Mouse (Mus musculus) hindbrain, embryonic 12.5 days (tissue): ENCODE data around the gene Plxnc1. TPM values are rescaled to one million over a fixed set of nuclear protein-coding genes. Genes with fewer than 3 reads are reported as not detected.

ENCODE experiments used
- ATAC-seq: fragments of 200-750 bp; cut with Nextera tagmentation; 2 replicates; pipeline ENCODE4 v1.8.0; 2017; ENCODE audit warnings: moderate TSS enrichment; ENCODE audit not compliant: low FRiP score
- H3K27ac ChIP-seq: fragments of 300-500 bp; sonication (generic); 2 replicates; pipeline ENCODE4 v1.5.1; 2016; ENCODE audit warnings: mild to moderate bottlenecking
- H3K27me3 ChIP-seq: fragments of 300-500 bp; sonication (generic); 2 replicates; pipeline ENCODE4 v1.6.1; 2016; ENCODE audit warnings: mild to moderate bottlenecking
- H3K36me3 ChIP-seq: fragments of 300-500 bp; sonication (generic); 2 replicates; pipeline ENCODE4 v1.6.1; 2016; ENCODE audit warnings: mild to moderate bottlenecking
- H3K4me1 ChIP-seq: fragments of 300-500 bp; sonication (generic); 2 replicates; pipeline ENCODE4 v1.6.1; 2016
- H3K4me2 ChIP-seq: fragments of 300-500 bp; sonication (generic); replicated peaks from 2 replicates; pipeline ENCODE4 v1.6.1; 2016; ENCODE audit warnings: mild to moderate bottlenecking
- H3K4me3 ChIP-seq: fragments of 300-500 bp; sonication (generic); 2 replicates; pipeline ENCODE4 v1.5.1; 2016; ENCODE audit warnings: mild to moderate bottlenecking
- H3K9ac ChIP-seq: fragments of 300-500 bp; sonication (generic); 2 replicates; pipeline ENCODE4 v1.6.1; 2016; ENCODE audit warnings: mild to moderate bottlenecking, moderate library complexity
- H3K9me3 ChIP-seq: fragments of 300-500 bp; sonication (generic); replicated peaks from 2 replicates; pipeline ENCODE4 v1.6.1; 2016; ENCODE audit warnings: mild to moderate bottlenecking
- WGBS: fragments of 180-500 bp; shearing (Covaris S2); methylation state at CpG from one replicate; pipeline ENCODE4 v1.1.7; 2016; 5-methylcytosine and 5-hydroxymethylcytosine counted together
- polyA plus RNA-seq: library from polyadenylated mRNA; unstranded; fragments of >200 nt; fragmentation: Nextera tagmentation; extraction: Ambion mirVana; gene quantifications from 2 replicates; pipeline ENCODE4 v1.2.1, GENCODE M21; 2016

The Plxnc1 gene
- polyA plus RNA-seq, 1 experiment from 2014 or later, result 6.4 TPM

GRCm38 (mm10) chr10:94974345-94975098 lies 29.9 kb upstream of the Plxnc1 start:
- peaks cover 7% of the 10 kb centered on the region for H3K4me1 ChIP-seq
- H3K4me2 ChIP-seq, result no peak overlapping the region
- no peaks in the 10 kb centered on the region; the same call in 1 of the 2 replicates for H3K9me3 ChIP-seq
- no peaks in the 10 kb centered on the region for H3K27me3 ChIP-seq
- no peak for ATAC-seq
- H3K27ac ChIP-seq, result no peak overlapping the region
- no peak overlapping the region for H3K4me3 ChIP-seq
- H3K36me3 ChIP-seq, result no peaks in the 10 kb centered on the region
- 67% methylated on average over 9 of the region's 9 CpGs for WGBS
- no peak overlapping the region for H3K9ac ChIP-seq

DNA sequence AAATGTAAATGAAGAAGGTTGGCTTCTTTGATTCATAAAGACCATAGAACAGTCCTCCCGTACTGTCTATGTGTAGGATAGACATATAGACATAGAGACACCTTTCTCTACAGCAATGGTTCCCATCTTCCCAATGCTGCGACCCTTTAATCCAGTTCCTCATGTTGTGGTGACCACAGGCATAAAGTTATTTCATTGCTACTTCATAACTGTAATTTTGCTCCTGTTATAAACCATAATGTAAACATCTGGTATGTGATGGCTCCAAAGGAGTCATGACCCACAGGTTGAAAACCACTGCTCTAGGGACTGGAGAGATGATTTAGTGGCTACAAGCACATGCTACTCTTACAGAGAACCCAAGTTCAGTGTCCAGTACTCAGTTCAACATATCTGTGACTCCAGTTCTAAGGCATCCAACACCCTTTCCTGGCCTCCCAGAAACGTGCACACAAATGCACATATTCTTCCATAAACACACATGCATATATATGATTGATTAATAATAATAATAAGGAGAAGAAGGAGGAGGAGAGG lies 27.1 kb upstream of the Plxnc1 start:
- Histone ChIP-seq H3K27ac (no peak overlapping the region), H3K36me3 (no peaks in the 10 kb centered on the region), H3K9ac (no peak overlapping the region), H3K4me1 (no peaks in the 10 kb centered on the region), H3K27me3 (no peaks in the 10 kb centered on the region), H3K4me3 (no peak overlapping the region), H3K4me2 (no peak overlapping the region), H3K9me3 (no peaks in the 10 kb centered on the region; the same call in 1 of the 2 replicates)
- no peak for ATAC-seq
- 72% methylated on average over 3 of the region's 3 CpGs for WGBS

DNA sequence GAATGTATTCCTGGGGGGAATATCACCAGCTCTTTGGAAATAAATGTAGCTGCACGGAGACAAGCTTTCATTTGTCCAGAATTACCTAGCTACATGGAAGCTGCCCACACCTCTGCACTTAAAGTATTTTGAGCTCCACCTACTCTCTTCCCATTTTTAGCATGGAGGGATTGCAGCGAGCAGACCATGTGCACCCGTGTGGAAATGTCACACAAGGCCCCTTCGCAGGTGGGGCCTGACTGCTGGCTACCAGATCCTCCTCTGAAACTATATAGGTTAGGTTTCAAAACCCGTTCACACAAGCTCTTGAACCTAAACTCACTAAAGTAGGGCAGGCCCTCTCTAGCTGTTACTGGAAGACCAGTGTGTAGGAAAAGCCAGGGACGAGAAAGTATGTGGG lies 25.6 kb upstream of the Plxnc1 start:
- H3K27ac ChIP-seq, result no peak overlapping the region
- no peaks in the 10 kb centered on the region; the same call in 1 of the 2 replicates for H3K9me3 ChIP-seq
- no peak overlapping the region for H3K4me2 ChIP-seq
- no peak overlapping the region for H3K4me3 ChIP-seq
- no peaks in the 10 kb centered on the region for H3K27me3 ChIP-seq
- ATAC-seq, result no peak
- WGBS, result 82% methylated on average over 6 of the region's 6 CpGs
- H3K9ac ChIP-seq, result no peak overlapping the region
- no peaks in the 10 kb centered on the region for H3K4me1 ChIP-seq
- H3K36me3 ChIP-seq, result no peaks in the 10 kb centered on the region

GRCm38 (mm10) chr10:94967468-94967867 lies 22.8 kb upstream of the Plxnc1 start:
- Histone ChIP-seq H3K4me1 (no peaks in the 10 kb centered on the region), H3K4me3 (no peak overlapping the region), H3K27ac (no peak overlapping the region), H3K9me3 (no peaks in the 10 kb centered on the region; the same call in 1 of the 2 replicates), H3K36me3 (no peaks in the 10 kb centered on the region), H3K27me3 (no peaks in the 10 kb centered on the region), H3K9ac (no peak overlapping the region), H3K4me2 (no peak overlapping the region)
- no peak for ATAC-seq
- 88% methylated on average over 7 of the region's 7 CpGs for WGBS

GRCm38 (mm10) chr10:94966789-94967188 lies 22.2 kb upstream of the Plxnc1 start:
- 96% methylated on average over 7 of the region's 7 CpGs for WGBS
- no peaks in the 10 kb centered on the region for H3K27me3 ChIP-seq
- H3K27ac ChIP-seq, result no peak overlapping the region
- no peak overlapping the region for H3K4me2 ChIP-seq
- no peak overlapping the region for H3K9ac ChIP-seq
- H3K36me3 ChIP-seq, result no peaks in the 10 kb centered on the region
- no peak for ATAC-seq
- H3K9me3 ChIP-seq, result no peaks in the 10 kb centered on the region; the same call in 1 of the 2 replicates
- no peak overlapping the region for H3K4me3 ChIP-seq
- H3K4me1 ChIP-seq, result no peaks in the 10 kb centered on the region

GRCm38 (mm10) chr10:94965093-94965492 lies 20.5 kb upstream of the Plxnc1 start:
- Histone ChIP-seq H3K9me3 (no peaks in the 10 kb centered on the region; the same call in 1 of the 2 replicates), H3K4me1 (no peaks in the 10 kb centered on the region), H3K27me3 (0 out of 2 replicates have a peak, but pooled peaks cover 3% of the 10 kb centered on the region), H3K36me3 (no peaks in the 10 kb centered on the region), H3K27ac (no peak overlapping the region), H3K9ac (no peak overlapping the region), H3K4me3 (no peak overlapping the region), H3K4me2 (no peak overlapping the region)
- ATAC-seq, result no peak
- 92% methylated on average over 3 of the region's 3 CpGs for WGBS

DNA sequence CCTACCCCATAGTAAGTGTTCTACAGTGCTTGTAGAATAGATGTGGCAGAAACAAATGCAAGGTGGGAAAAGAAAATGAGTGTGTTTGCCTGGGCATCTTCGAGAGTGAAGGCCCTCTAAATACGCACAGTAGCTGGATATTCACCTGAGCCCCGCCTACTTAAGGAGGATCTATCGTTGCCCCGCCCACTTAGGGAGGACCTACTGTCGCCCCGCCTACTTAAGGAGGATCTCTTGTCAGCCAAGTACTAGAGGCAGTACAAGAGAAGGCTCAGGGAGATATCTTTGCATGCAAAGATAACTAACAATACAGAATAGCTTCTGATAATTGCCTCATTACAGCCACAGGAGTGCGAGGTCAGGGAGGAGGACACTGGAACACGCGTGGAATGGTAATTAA lies 17.4 kb upstream of the Plxnc1 start:
- no peak overlapping the region for H3K9ac ChIP-seq
- WGBS, result 82% methylated on average over 10 of the region's 10 CpGs

GRCm38 (mm10) chr10:94961283-94961682 lies 16.6 kb upstream of the Plxnc1 start:
- Histone ChIP-seq H3K4me1 (no peaks in the 10 kb centered on the region), H3K9ac (no peak overlapping the region), H3K36me3 (no peaks in the 10 kb centered on the region), H3K9me3 (no peaks in the 10 kb centered on the region; the same call in 1 of the 2 replicates), H3K27ac (no peak overlapping the region), H3K4me2 (no peak overlapping the region), H3K27me3 (peaks cover 9% of the 10 kb centered on the region; the same call in 1 of the 2 replicates), H3K4me3 (no peak overlapping the region)
- no peak for ATAC-seq
- WGBS, result 86% methylated on average over 11 of the region's 11 CpGs

More for the DNA sequence above, 17.4 kb upstream of the Plxnc1 start:
- no peaks in the 10 kb centered on the region for H3K4me1 ChIP-seq
- H3K9me3 ChIP-seq, result no peaks in the 10 kb centered on the region; the same call in 1 of the 2 replicates
- peaks cover 6% of the 10 kb centered on the region; the same call in 1 of the 2 replicates for H3K27me3 ChIP-seq
- no peak for ATAC-seq
- no peak overlapping the region for H3K4me2 ChIP-seq
- no peak overlapping the region for H3K27ac ChIP-seq
- no peaks in the 10 kb centered on the region for H3K36me3 ChIP-seq
- no peak overlapping the region for H3K4me3 ChIP-seq

DNA sequence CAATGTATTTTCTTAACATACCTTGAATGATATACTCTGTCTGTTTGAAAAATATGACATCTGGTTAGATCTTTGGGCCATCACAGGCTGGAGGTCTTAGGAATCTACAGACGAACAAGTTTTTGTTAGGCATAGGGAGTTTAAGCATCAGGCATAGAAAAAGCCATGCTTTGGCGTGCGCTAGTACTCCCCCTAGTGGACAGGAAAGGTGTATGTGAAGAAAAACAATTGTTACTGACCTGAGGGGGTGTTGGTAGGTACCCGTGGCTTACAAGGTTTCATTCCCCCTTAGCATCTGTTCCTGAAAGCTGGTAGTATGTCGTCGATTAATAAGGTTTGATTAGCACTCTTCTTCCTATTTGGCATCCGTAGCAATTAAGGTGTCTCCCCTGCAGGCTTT lies 13.7 kb upstream of the Plxnc1 start:
- no peak overlapping the region for H3K4me3 ChIP-seq
- peaks cover 12% of the 10 kb centered on the region; the same call in 1 of the 2 replicates for H3K27me3 ChIP-seq
- H3K9ac ChIP-seq, result no peak overlapping the region
- no peaks in the 10 kb centered on the region for H3K4me1 ChIP-seq
- no peak overlapping the region for H3K4me2 ChIP-seq
- H3K27ac ChIP-seq, result no peak overlapping the region
- 9% methylated on average over 7 of the region's 7 CpGs for WGBS
- no peaks in the 10 kb centered on the region for H3K9me3 ChIP-seq
- H3K36me3 ChIP-seq, result no peaks in the 10 kb centered on the region
- ATAC-seq, result no peak

DNA sequence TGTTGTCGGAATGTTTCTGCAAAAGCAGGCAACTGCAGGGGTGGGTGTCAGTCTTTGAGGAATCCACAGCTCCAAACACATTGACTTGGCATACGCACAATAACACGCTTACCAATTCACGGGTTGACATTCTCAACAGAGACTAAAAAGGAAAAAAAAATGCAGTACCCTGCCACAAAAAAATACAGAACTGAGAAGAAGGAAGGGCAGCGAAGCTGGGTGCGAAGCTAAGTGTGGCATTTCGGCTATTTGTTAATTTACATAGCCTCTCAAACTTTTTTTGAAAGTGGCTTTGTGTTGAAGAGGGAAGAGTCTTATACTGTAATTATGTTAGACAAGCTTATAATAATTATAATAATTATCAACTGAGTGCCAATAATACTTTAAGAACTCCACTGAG lies 13.1 kb upstream of the Plxnc1 start:
- H3K27ac ChIP-seq, result no peak overlapping the region
- H3K9me3 ChIP-seq, result no peaks in the 10 kb centered on the region
- WGBS, result 85% methylated on average over 7 of the region's 7 CpGs
- H3K4me2 ChIP-seq, result no peak overlapping the region
- no peak for ATAC-seq
- peaks cover 12% of the 10 kb centered on the region; the same call in 1 of the 2 replicates for H3K27me3 ChIP-seq
- no peak overlapping the region for H3K9ac ChIP-seq
- H3K36me3 ChIP-seq, result no peaks in the 10 kb centered on the region
- H3K4me1 ChIP-seq, result no peaks in the 10 kb centered on the region
- no peak overlapping the region for H3K4me3 ChIP-seq

DNA sequence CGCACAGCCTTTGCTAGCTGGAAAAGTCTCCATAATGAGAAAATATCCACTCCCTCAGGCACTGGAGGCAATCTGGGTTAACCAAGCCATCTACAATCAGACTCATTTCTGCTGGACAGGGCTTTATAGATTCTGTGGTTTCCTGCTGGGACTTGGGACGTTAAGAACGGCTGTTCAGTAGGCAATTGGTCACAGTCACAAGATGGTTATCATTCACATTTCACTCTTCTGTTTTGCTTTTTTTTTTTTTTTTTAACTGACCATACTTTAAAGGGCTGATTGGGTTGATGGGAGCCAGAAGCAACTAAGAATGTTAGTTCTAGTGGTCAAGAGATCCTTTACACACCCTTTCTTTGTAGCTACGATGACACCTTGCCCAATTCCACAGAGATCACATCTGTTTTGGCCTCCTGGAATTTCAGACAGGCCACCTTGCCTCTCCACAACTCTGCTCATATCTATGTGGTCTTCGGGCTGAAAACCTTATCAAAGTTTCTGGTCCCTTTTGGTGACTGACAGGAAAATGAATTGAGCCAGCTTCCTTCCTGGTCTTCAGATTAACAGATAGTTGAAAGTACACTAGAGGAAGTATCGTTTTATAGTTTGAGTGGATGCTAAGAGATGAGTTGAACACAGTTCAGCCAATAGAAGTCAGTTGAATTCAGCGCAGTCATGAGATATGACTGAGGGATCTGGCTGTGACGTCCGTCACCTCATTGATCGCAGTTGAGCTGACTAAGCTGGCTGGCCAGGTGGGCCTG lies 3.5 kb upstream of the Plxnc1 start:
- Histone ChIP-seq H3K4me2 (no peak overlapping the region), H3K9ac (no peak overlapping the region), H3K9me3 (no peaks in the 10 kb centered on the region), H3K27me3 (peaks cover 26% of the 10 kb centered on the region), H3K4me3 (no peak overlapping the region), H3K36me3 (no peaks in the 10 kb centered on the region), H3K4me1 (peaks cover 18% of the 10 kb centered on the region), H3K27ac (no peak overlapping the region)
- WGBS, result 78% methylated on average over 10 of the region's 10 CpGs
- no peak for ATAC-seq

GRCm38 (mm10) chr10:94947386-94947785 lies 2.8 kb upstream of the Plxnc1 start:
- H3K27ac ChIP-seq, result no peak overlapping the region
- peaks cover 33% of the 10 kb centered on the region for H3K27me3 ChIP-seq
- H3K9ac ChIP-seq, result no peak overlapping the region
- H3K4me3 ChIP-seq, result no peak overlapping the region
- ATAC-seq, result no peak
- WGBS, result 66% methylated on average over 7 of the region's 7 CpGs
- H3K36me3 ChIP-seq, result no peaks in the 10 kb centered on the region
- H3K4me2 ChIP-seq, result no peak overlapping the region
- no peaks in the 10 kb centered on the region for H3K9me3 ChIP-seq
- H3K4me1 ChIP-seq, result peaks cover 25% of the 10 kb centered on the region
